Mouse (Mus musculus): Measurements from ENCODE around the gene C9orf72. TPM values are rescaled to one million over a fixed set of nuclear protein-coding genes. Genes with fewer than 3 reads are reported as not detected.
A peak's percentile ranks its signal among the peaks of the same experiment; 100 is the strongest.

Gene C9orf72
- polyA plus RNA-seq, 1 experiment: 18.7 TPM

DNA sequence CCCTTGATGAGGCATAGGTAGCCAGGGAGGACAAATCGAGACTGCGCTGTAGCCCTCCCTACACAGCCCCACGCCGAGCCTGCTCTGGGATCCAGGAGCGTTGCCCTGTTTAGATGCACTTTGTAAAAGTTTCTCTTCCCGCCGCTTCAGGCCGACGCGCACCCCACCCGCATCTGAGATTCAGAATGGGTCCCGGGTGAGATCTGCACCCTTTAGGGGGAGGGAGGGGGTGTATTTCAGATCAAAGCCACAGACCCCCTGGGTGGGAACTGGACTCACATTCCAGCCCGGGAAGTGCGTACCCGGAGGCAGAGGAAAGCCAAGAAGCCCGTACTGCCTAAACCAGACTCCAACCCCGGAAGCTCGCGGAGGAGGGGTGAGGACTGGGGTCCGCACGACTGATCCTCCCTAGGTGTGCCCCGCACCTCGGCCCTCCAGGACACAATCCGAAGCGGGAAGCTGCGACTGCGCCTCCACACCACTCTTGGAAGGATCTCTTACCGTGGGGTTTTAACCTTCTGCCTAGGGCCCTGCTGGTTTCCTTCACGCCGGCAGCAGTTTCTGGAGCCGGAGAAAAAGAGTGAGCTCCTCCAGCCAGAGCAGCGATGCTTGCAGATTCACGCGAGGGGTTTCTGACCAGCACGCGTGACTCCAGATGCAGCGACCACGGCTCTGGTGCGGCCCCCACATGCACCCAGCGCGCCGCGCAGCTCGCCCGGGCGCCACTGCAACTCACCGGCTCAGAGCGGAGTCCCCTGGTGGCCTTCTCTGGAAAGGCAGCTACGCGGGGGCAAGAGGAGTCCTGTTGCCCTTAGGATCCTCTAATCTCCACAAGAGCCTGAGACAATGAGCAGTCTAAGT is 69.0 kb downstream of the C9orf72 start, which contains the start of gene Mob3b:
Mob3b (minus strand) TSS at position 734 of the 861 bp plus-strand sequence.
- peak within 1 kb of the TSS; percentile 57; the same call in 1 of the 2 replicates for H3K27ac ChIP-seq (ENCODE audit: insufficient read depth, low read length)
- no peaks in the 10 kb centered on the region for H3K27me3 ChIP-seq (ENCODE audit: control insufficient read depth, insufficient read depth, low read length, poor library complexity, severe bottlenecking)
- H3K4me3 ChIP-seq (ENCODE audit: low read depth, low read length): peak within 1 kb of the TSS; percentile 96
- H3K9ac ChIP-seq (ENCODE audit: low read depth, poor library complexity, severe bottlenecking): peak within 1 kb of the TSS; percentile 93
- no peaks in the 10 kb centered on the region for H3K4me1 ChIP-seq (ENCODE audit: control insufficient read depth, insufficient read depth, low read length)
- no peaks in the 10 kb centered on the region for H3K36me3 ChIP-seq (ENCODE audit: control insufficient read depth, insufficient read depth, low read length, poor library complexity, severe bottlenecking)
- no peaks in the 10 kb centered on the region for H3K9me3 ChIP-seq (replicated peaks; ENCODE audit: control insufficient read depth, insufficient read depth, low read length, poor library complexity, severe bottlenecking)
- TF ChIP-seq POLR2A (IDR thresholded peaks at IDR 0.05; ENCODE audit: insufficient read depth, low read length) (no peak), EP300 (IDR thresholded peaks at IDR 0.05; ENCODE audit: insufficient read depth, low read depth, low read length) (0 out of 2 replicates have a peak, but pooled peaks have one; percentile 41), CTCF (IDR thresholded peaks at IDR 0.05; ENCODE audit: low read depth, low read length) (peak; percentile 68)

DNA sequence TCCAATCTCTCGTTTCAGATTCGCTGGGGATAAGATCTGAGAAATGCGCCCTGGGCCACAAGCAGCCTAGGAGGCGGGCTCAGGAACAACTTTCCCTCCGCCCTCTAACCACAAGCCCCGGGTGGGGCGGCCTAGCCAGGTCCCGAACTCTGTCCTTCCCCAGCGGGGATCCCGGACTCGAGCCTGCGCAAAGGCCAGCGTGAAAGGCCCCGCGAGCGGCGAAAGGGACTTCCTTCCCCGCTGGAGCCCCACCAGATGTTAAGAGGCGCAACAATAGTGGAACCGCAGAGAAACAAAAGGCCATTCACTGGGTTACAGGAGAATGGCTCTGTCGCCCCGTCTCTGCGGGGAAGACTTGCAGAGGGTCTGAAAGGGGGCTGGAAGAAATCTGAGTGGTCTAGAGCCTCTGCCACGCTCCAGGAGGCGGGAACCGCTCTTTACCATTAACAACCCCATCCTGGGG is 69.8 kb downstream of the C9orf72 start:
- Histone ChIP-seq H3K9me3 (replicated peaks; ENCODE audit: control insufficient read depth, insufficient read depth, low read length, poor library complexity, severe bottlenecking) (no peaks in the 10 kb centered on the region), H3K4me1 (ENCODE audit: control insufficient read depth, insufficient read depth, low read length) (no peaks in the 10 kb centered on the region), H3K27ac (ENCODE audit: insufficient read depth, low read length) (peak overlapping the region; percentile 57), H3K4me3 (ENCODE audit: low read depth, low read length) (peak overlapping the region; percentile 96), H3K9ac (ENCODE audit: low read depth, poor library complexity, severe bottlenecking) (peak overlapping the region; percentile 93), H3K36me3 (ENCODE audit: control insufficient read depth, insufficient read depth, low read length, poor library complexity, severe bottlenecking) (no peaks in the 10 kb centered on the region), H3K27me3 (ENCODE audit: control insufficient read depth, insufficient read depth, low read length, poor library complexity, severe bottlenecking) (no peaks in the 10 kb centered on the region)
- TF ChIP-seq POLR2A (IDR thresholded peaks at IDR 0.05; ENCODE audit: insufficient read depth, low read length) (peak; percentile 37), CTCF (IDR thresholded peaks at IDR 0.05; ENCODE audit: low read depth, low read length) (no peak), EP300 (IDR thresholded peaks at IDR 0.05; ENCODE audit: insufficient read depth, low read depth, low read length) (no peak)

DNA sequence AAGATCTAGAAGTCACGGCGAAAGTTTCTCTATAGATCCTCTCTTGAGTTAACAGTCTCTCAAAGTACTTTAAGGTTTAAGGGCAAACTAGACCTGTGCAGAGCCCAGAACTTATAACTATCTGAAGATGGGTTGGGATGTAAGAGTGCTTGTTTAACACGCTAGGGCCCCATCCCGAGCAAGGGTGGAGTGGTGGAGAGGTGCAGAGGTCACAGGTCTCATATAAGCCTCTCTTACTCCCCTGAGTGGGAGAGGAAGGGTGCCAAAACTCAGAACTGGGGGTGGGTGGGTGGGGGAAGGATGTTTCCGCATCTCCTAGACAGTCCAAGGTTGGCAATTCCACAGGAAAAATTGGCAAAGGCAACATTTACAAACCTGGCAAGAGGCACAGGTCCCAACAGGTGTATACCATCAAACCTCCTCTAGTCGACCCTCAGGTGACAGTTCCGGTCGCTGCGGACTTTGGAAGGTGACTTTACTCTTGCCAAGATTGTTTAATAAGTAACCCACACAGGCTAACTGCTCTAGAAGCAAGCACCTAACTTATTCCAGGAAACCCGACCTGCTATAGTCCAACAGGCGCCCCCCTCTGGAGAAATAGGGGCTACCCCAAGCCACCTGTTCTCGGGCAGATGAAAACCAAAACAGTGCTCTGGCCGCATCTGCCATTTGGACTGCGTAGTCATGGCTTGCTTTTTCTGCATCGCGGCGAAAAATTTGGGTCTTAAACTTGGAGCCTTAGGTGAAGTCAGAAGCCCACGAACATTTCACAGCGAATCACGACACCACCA is 70.6 kb downstream of the C9orf72 start:
- peak overlapping the region; percentile 93 for H3K9ac ChIP-seq (ENCODE audit: low read depth, poor library complexity, severe bottlenecking)
- no peak for TF ChIP-seq POLR2A (IDR thresholded peaks at IDR 0.05; ENCODE audit: insufficient read depth, low read length)
- TF ChIP-seq CTCF (IDR thresholded peaks at IDR 0.05; ENCODE audit: low read depth, low read length): peak; percentile 44
- no peak for TF ChIP-seq EP300 (IDR thresholded peaks at IDR 0.05; ENCODE audit: insufficient read depth, low read depth, low read length)
- H3K36me3 ChIP-seq (ENCODE audit: control insufficient read depth, insufficient read depth, low read length, poor library complexity, severe bottlenecking): no peaks in the 10 kb centered on the region
- peak overlapping the region; percentile 96 for H3K4me3 ChIP-seq (ENCODE audit: low read depth, low read length)
- no peaks in the 10 kb centered on the region for H3K9me3 ChIP-seq (replicated peaks; ENCODE audit: control insufficient read depth, insufficient read depth, low read length, poor library complexity, severe bottlenecking)
- peak overlapping the region; percentile 51 for H3K27ac ChIP-seq (ENCODE audit: insufficient read depth, low read length)
- H3K4me1 ChIP-seq (ENCODE audit: control insufficient read depth, insufficient read depth, low read length): no peaks in the 10 kb centered on the region
- H3K27me3 ChIP-seq (ENCODE audit: control insufficient read depth, insufficient read depth, low read length, poor library complexity, severe bottlenecking): no peaks in the 10 kb centered on the region

DNA sequence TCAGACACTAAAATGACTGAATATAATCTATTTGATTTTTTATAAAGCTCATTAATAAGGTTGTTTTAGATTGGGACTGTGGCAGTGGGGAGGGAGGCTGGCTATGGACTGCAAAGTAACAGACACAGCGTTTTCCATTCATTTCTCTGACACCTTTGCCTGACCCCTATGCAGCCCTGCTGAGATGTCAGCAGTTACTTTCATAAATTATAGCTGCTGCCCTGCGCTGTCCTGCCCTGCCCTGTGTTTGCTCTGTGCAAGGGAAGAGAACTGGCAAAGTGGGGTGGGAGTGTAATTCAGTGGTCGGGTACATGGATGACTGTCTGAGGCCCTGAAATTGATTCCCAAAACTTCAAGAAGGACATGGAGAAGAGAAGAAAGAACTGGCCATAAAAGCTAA is 71.9 kb downstream of the C9orf72 start:
- no peak for TF ChIP-seq EP300 (IDR thresholded peaks at IDR 0.05; ENCODE audit: insufficient read depth, low read depth, low read length)
- TF ChIP-seq CTCF (IDR thresholded peaks at IDR 0.05; ENCODE audit: low read depth, low read length): no peak
- TF ChIP-seq POLR2A (IDR thresholded peaks at IDR 0.05; ENCODE audit: insufficient read depth, low read length): no peak
- H3K36me3 ChIP-seq (ENCODE audit: control insufficient read depth, insufficient read depth, low read length, poor library complexity, severe bottlenecking): no peaks in the 10 kb centered on the region
- no peaks in the 10 kb centered on the region for H3K4me1 ChIP-seq (ENCODE audit: control insufficient read depth, insufficient read depth, low read length)
- no peaks in the 10 kb centered on the region for H3K27me3 ChIP-seq (ENCODE audit: control insufficient read depth, insufficient read depth, low read length, poor library complexity, severe bottlenecking)
- no peak overlapping the region for H3K4me3 ChIP-seq (ENCODE audit: low read depth, low read length)
- no peak overlapping the region for H3K27ac ChIP-seq (ENCODE audit: insufficient read depth, low read length)
- H3K9ac ChIP-seq (ENCODE audit: low read depth, poor library complexity, severe bottlenecking): no peak overlapping the region
- no peaks in the 10 kb centered on the region for H3K9me3 ChIP-seq (replicated peaks; ENCODE audit: control insufficient read depth, insufficient read depth, low read length, poor library complexity, severe bottlenecking)

DNA sequence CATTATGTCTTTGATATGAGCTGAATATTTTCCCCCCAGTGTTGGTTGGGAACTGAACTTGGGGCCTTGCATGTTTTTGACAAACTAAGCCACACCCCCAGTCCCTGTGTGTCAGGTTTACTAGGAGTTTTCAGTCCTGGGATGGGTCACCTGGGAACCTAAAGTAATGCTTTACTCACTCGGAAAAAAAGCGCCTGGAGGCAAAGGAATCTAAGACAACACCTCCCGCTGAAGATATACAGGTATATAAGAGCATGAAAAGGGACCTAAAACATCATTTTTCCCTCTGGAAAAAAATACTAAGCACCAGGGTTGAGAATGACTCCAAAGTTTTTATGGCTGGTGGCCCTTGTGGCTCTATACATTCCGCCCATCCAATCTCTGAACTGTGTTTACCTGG is 74.2 kb downstream of the C9orf72 start, which contains the start of gene Ifnk:
Ifnk (plus strand) TSS at position 301 of the 400 bp plus-strand sequence.
- no peak for TF ChIP-seq EP300 (IDR thresholded peaks at IDR 0.05; ENCODE audit: insufficient read depth, low read depth, low read length)
- TF ChIP-seq POLR2A (IDR thresholded peaks at IDR 0.05; ENCODE audit: insufficient read depth, low read length): no peak
- TF ChIP-seq CTCF (IDR thresholded peaks at IDR 0.05; ENCODE audit: low read depth, low read length): no peak
- H3K27me3 ChIP-seq (ENCODE audit: control insufficient read depth, insufficient read depth, low read length, poor library complexity, severe bottlenecking): no peaks in the 10 kb centered on the region
- no peak within 1 kb of the TSS for H3K27ac ChIP-seq (ENCODE audit: insufficient read depth, low read length)
- H3K4me3 ChIP-seq (ENCODE audit: low read depth, low read length): no peak within 1 kb of the TSS
- H3K4me1 ChIP-seq (ENCODE audit: control insufficient read depth, insufficient read depth, low read length): no peaks in the 10 kb centered on the region
- H3K36me3 ChIP-seq (ENCODE audit: control insufficient read depth, insufficient read depth, low read length, poor library complexity, severe bottlenecking): no peaks in the 10 kb centered on the region
- no peaks in the 10 kb centered on the region for H3K9me3 ChIP-seq (replicated peaks; ENCODE audit: control insufficient read depth, insufficient read depth, low read length, poor library complexity, severe bottlenecking)
- no peak within 1 kb of the TSS for H3K9ac ChIP-seq (ENCODE audit: low read depth, poor library complexity, severe bottlenecking)

All from ES-Bruce4 (cell line).